Mouse (Mus musculus) midbrain, postnatal 0 days (tissue): Measurements from ENCODE around the gene Zhx3. TPM values are rescaled to one million over a fixed set of nuclear protein-coding genes. Genes with fewer than 3 reads are reported as not detected.
A peak's percentile ranks its signal among the peaks of the same experiment; 100 is the strongest.

Experiments
- ATAC-seq: fragments of 200-750 bp; cut with Nextera tagmentation; 2 replicates; pipeline ENCODE4 v1.8.0; 2017; ENCODE audit warnings: moderate number of reproducible peaks, mild to moderate bottlenecking, moderate TSS enrichment, moderate library complexity; ENCODE audit not compliant: low FRiP score
- DNase-seq: peaks from one replicate; pipeline ENCODE4 v3.0.0-alpha.2; 2015; ENCODE audit warnings: low spot score
- H3K27ac ChIP-seq: fragments of 300-500 bp; sonication (generic); 2 replicates; pipeline ENCODE4 v1.5.1; 2014; ENCODE audit warnings: low read depth, mild to moderate bottlenecking, low read length, mixed read lengths
- H3K27me3 ChIP-seq: fragments of 300-500 bp; sonication (generic); 2 replicates; pipeline ENCODE4 v1.6.1; 2014; ENCODE audit warnings: low read length, control low read depth, mixed read lengths; ENCODE audit not compliant: insufficient read depth
- H3K36me3 ChIP-seq: fragments of 300-500 bp; sonication (generic); 2 replicates; pipeline ENCODE4 v1.6.1; 2014; ENCODE audit warnings: low read length, control low read depth, mixed read lengths; ENCODE audit not compliant: insufficient read depth
- H3K4me1 ChIP-seq: fragments of 300-500 bp; sonication (generic); 2 replicates; pipeline ENCODE4 v1.6.1; 2014; ENCODE audit warnings: mild to moderate bottlenecking, control low read depth, antibody characterized with exemption, low read length, mixed read lengths; ENCODE audit not compliant: insufficient read depth
- H3K4me2 ChIP-seq: fragments of 300-500 bp; sonication (generic); 2 replicates; pipeline ENCODE4 v1.6.1; 2014; ENCODE audit warnings: low read depth, mild to moderate bottlenecking, low read length, mixed read lengths; ENCODE audit not compliant: poor library complexity, severe bottlenecking
- H3K4me3 ChIP-seq: fragments of 300-500 bp; sonication (generic); 2 replicates; pipeline ENCODE4 v1.5.1; 2014; ENCODE audit warnings: low read depth, mild to moderate bottlenecking, low read length, moderate library complexity
- H3K9ac ChIP-seq: fragments of 300-500 bp; sonication (generic); replicated peaks from 2 replicates; pipeline ENCODE4 v1.6.1; 2014; ENCODE audit warnings: mild to moderate bottlenecking, low read length, moderate library complexity, mixed read lengths; ENCODE audit not compliant: poor library complexity, severe bottlenecking
- H3K9me3 ChIP-seq: fragments of 300-500 bp; sonication (generic); 2 replicates; pipeline ENCODE4 v1.6.1; 2016; ENCODE audit warnings: low read length, control low read depth
- CTCF ChIP-seq: IDR thresholded peaks from 2 replicates; pipeline ENCODE4 v1.5.1; 2016; ENCODE audit warnings: antibody characterized with exemption, mild to moderate bottlenecking
- WGBS: fragments of 180-500 bp; shearing (Covaris S2); extraction: QIAGEN DNeasy Blood & Tissue Kit; methylation state at CpG from one replicate; pipeline ENCODE4 v1.1.7; 2014; 5-methylcytosine and 5-hydroxymethylcytosine counted together
- polyA plus RNA-seq: library from polyadenylated mRNA; unstranded; fragments of >200 nt; fragmentation: Nextera tagmentation; extraction: Ambion mirVana; gene quantifications from 2 replicates; pipeline ENCODE4 v1.2.1, GENCODE M21; 2015
- total RNA-seq: library from RNA; depleted of rRNA; stranded (reverse); fragments of >200 nt; gene quantifications from 2 replicates; pipeline ENCODE4 v1.2.3, GENCODE M21; 2014

Gene Zhx3
- total and polyA plus RNA-seq, 2 experiments from 2014 or later: 18.7 to 43.9 TPM

- Histone ChIP-seq H3K4me2 (no peak overlapping the region), H3K4me1 (no peaks in the 10 kb centered on the region), H3K27me3 (no peaks in the 10 kb centered on the region), H3K9ac (no peak overlapping the region), H3K9me3 (no peaks in the 10 kb centered on the region), H3K4me3 (no peak overlapping the region), H3K27ac (no peak overlapping the region), H3K36me3 (peaks cover 68% of the 10 kb centered on the region)
- 86% methylated on average over 9 of the region's 9 CpGs for WGBS
- peak; percentile 73 for TF ChIP-seq CTCF
- ATAC-seq: no peak
- no peak for DNase-seq
These were observed 112.2 kb downstream of the Zhx3 start for GRCm38 (mm10) chr2:160760433-160761184.

GRCm38 (mm10) chr2:160756583-160757203, 116.1 kb downstream of the Zhx3 start:
- Histone ChIP-seq H3K4me1 (no peaks in the 10 kb centered on the region), H3K9ac (no peak overlapping the region), H3K36me3 (peaks cover 86% of the 10 kb centered on the region), H3K27me3 (no peaks in the 10 kb centered on the region), H3K4me2 (no peak overlapping the region), H3K9me3 (no peaks in the 10 kb centered on the region), H3K27ac (no peak overlapping the region), H3K4me3 (no peak overlapping the region)
- ATAC-seq (no peak), DNase-seq (no peak)
- no peak for TF ChIP-seq CTCF
- WGBS: 90% methylated on average over 6 of the region's 6 CpGs

GRCm38 (mm10) chr2:160747075-160747474, 125.7 kb downstream of the Zhx3 start:
- no peaks in the 10 kb centered on the region; the same call in 1 of the 2 replicates for H3K4me1 ChIP-seq
- H3K9ac ChIP-seq: no peak overlapping the region
- ATAC-seq (no peak), DNase-seq (no peak)
- no peaks in the 10 kb centered on the region for H3K9me3 ChIP-seq
- peaks cover 38% of the 10 kb centered on the region for H3K36me3 ChIP-seq
- H3K4me2 ChIP-seq: no peak overlapping the region
- no peak overlapping the region for H3K27ac ChIP-seq
- no peak overlapping the region for H3K4me3 ChIP-seq
- 89% methylated on average over 10 of the region's 10 CpGs for WGBS
- TF ChIP-seq CTCF: no peak
- H3K27me3 ChIP-seq: no peaks in the 10 kb centered on the region

- DNase-seq: no peak
- Histone ChIP-seq H3K4me3 (no peak overlapping the region), H3K36me3 (peaks cover 34% of the 10 kb centered on the region), H3K9ac (no peak overlapping the region), H3K9me3 (no peaks in the 10 kb centered on the region), H3K4me1 (no peaks in the 10 kb centered on the region; the same call in 1 of the 2 replicates), H3K4me2 (no peak overlapping the region), H3K27me3 (no peaks in the 10 kb centered on the region), H3K27ac (no peak overlapping the region)
- TF ChIP-seq CTCF: no peak
- 98% methylated on average over 5 of the region's 5 CpGs for WGBS
- ATAC-seq: no peak
These were observed 126.2 kb downstream of the Zhx3 start for GRCm38 (mm10) chr2:160746637-160747036.

- Histone ChIP-seq H3K27me3 (no peaks in the 10 kb centered on the region), H3K36me3 (peaks cover 22% of the 10 kb centered on the region), H3K9me3 (no peaks in the 10 kb centered on the region), H3K4me1 (no peaks in the 10 kb centered on the region; the same call in 1 of the 2 replicates), H3K4me3 (no peak overlapping the region), H3K27ac (no peak overlapping the region), H3K9ac (no peak overlapping the region), H3K4me2 (no peak overlapping the region)
- WGBS: 100% methylated on average over 1 of the region's 1 CpGs
- no peak for TF ChIP-seq CTCF
- ATAC-seq (no peak), DNase-seq (no peak)
These were observed 127.3 kb downstream of the Zhx3 start for GRCm38 (mm10) chr2:160745497-160745896.

- no peaks in the 10 kb centered on the region for H3K27me3 ChIP-seq
- H3K4me2 ChIP-seq: no peak overlapping the region
- ATAC-seq (no peak), DNase-seq (no peak)
- WGBS: 91% methylated on average over 5 of the region's 5 CpGs
- no peaks in the 10 kb centered on the region for H3K9me3 ChIP-seq
- H3K9ac ChIP-seq: no peak overlapping the region
- H3K4me3 ChIP-seq: no peak overlapping the region
- peaks cover under 1% of the 10 kb centered on the region; the same call in 1 of the 2 replicates for H3K4me1 ChIP-seq
- no peak overlapping the region for H3K27ac ChIP-seq
- peaks cover 22% of the 10 kb centered on the region for H3K36me3 ChIP-seq
- no peak for TF ChIP-seq CTCF
These were observed 128.0 kb downstream of the Zhx3 start for GRCm38 (mm10) chr2:160744823-160745210.
